ENCODE assay signal across 8 mouse cellular contexts in the genomic region with DNA sequence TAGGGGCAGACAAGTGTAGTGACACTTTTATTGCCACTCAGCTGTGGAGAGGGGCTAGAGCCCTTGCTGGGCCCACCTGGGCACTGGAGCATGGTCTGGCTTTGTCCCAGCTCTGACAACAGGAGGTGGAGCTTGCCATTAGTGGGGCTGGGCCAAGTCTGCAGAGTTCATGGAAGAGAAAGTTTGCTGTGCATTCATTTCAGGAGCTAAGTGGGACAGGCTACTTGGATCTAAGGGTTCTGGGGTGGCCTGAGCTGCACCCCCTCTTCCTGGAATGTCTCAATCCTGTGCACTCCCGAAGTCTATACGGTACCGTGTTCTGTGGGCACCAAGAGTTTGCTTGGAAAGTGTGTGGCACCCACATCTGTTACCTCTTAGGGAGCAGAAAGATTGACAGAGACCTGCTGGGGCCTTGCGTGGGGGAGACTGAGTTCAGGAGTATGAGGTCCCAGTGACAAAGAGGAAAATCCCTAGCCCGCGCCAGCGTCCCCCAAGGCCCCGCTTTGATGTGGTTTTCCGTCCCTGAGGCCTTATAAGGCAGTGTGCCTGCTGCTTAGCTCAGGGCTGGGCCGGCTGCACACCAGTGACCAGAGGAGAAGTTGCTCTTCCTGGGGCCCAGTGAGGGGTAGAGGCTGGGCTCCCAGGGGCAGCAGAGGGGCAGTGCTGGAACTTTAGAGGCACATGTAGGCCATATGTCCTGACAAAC. TPM values are rescaled to one million over a fixed set of nuclear protein-coding genes. Genes with fewer than 3 reads are reported as not detected.
A peak's percentile ranks its signal among the peaks of the same experiment; 100 is the strongest.
DNase-seq lines count a peak whose midpoint lies in the region; ATAC-seq lines count a peak whose summit lies in the region.

No protein-coding gene starts in this region.

- no peaks in the 10 kb centered on the region for H3K9me3 ChIP-seq in hindbrain, embryonic 11.5 days (ENCODE audit: control insufficient read depth, low read length)
- no peaks in the 10 kb centered on the region for H3K9me3 ChIP-seq in hindbrain, embryonic 13.5 days
- no peaks in the 10 kb centered on the region for H3K9me3 ChIP-seq in liver, embryonic 13.5 days (replicated peaks)
- no peaks in the 10 kb centered on the region for H3K9me3 ChIP-seq in stomach, embryonic 16.5 days (replicated peaks; ENCODE audit: control insufficient read depth, low read length)

- H3K4me3 ChIP-seq in hindbrain, embryonic 11.5 days (ENCODE audit: low read depth, low read length): no peak overlapping the region
- H3K4me3 ChIP-seq in hindbrain, embryonic 13.5 days: no peak overlapping the region
- no peak overlapping the region for H3K4me3 ChIP-seq in liver, embryonic 13.5 days (replicated peaks)
- H3K4me3 ChIP-seq in stomach, embryonic 16.5 days (replicated peaks; ENCODE audit: low read length): no peak overlapping the region

- ATAC-seq in hindbrain, embryonic 11.5 days (ENCODE audit: low FRiP score): no peak
- ATAC-seq in hindbrain, embryonic 13.5 days (ENCODE audit: low FRiP score): no peak
- ATAC-seq in liver, embryonic 13.5 days (ENCODE audit: low read depth): peak; percentile 48
- ATAC-seq in stomach, embryonic 16.5 days (ENCODE audit: insufficient read depth, low FRiP score): peak; percentile 72

- 39% methylated on average over 10 of the region's 10 CpGs for WGBS in hindbrain, embryonic 11.5 days
- WGBS in hindbrain, embryonic 13.5 days: 52% methylated on average over 10 of the region's 10 CpGs
- WGBS in liver, embryonic 13.5 days (ENCODE audit: insufficient replicate concordance): 16% methylated on average over 10 of the region's 10 CpGs
- WGBS in stomach, embryonic 16.5 days: 25% methylated on average over 10 of the region's 10 CpGs

- H3K9ac ChIP-seq in hindbrain, embryonic 11.5 days (ENCODE audit: low read depth, low read length): no peak overlapping the region
- no peak overlapping the region for H3K9ac ChIP-seq in hindbrain, embryonic 13.5 days
- H3K9ac ChIP-seq in liver, embryonic 13.5 days: no peak overlapping the region
- H3K9ac ChIP-seq in stomach, embryonic 16.5 days (ENCODE audit: low read length): peak overlapping the region; percentile 51

- DNase-seq in hindbrain, embryonic 11.5 days (ENCODE audit: low spot score): peak; percentile 26
- peak; percentile 22 for DNase-seq in CD4-positive helper T cell, adult 2 months (ENCODE audit: low read depth, low spot score)
- DNase-seq in embryo, embryonic 11 days: peak; percentile 78
- no peak for DNase-seq in liver, embryonic 13.5 days
- no peak for DNase-seq in cerebellum, postnatal 36 days
- DNase-seq in left cerebral cortex, adult 18-20 months (ENCODE audit: low spot score in 2 of 2): no peak

- H3K27ac ChIP-seq in hindbrain, embryonic 11.5 days (ENCODE audit: low read depth, low read length): no peak overlapping the region
- H3K27ac ChIP-seq in hindbrain, embryonic 13.5 days: no peak overlapping the region
- peak overlapping the region; percentile 34; the same call in 1 of the 2 replicates for H3K27ac ChIP-seq in liver, embryonic 13.5 days
- H3K27ac ChIP-seq in stomach, embryonic 16.5 days (ENCODE audit: low read length): peak overlapping the region; percentile 88

- H3K27me3 ChIP-seq in hindbrain, embryonic 11.5 days (ENCODE audit: control insufficient read depth, insufficient read depth, low read length): no peaks in the 10 kb centered on the region
- no peaks in the 10 kb centered on the region for H3K27me3 ChIP-seq in hindbrain, embryonic 13.5 days
- no peaks in the 10 kb centered on the region for H3K27me3 ChIP-seq in liver, embryonic 13.5 days
- H3K27me3 ChIP-seq in stomach, embryonic 16.5 days (ENCODE audit: control insufficient read depth, insufficient read depth, low read length): no peaks in the 10 kb centered on the region

- H3K4me1 ChIP-seq in hindbrain, embryonic 11.5 days (replicated peaks; ENCODE audit: control insufficient read depth, insufficient read depth, low read length): no peaks in the 10 kb centered on the region
- peaks cover 85% of the 10 kb centered on the region for H3K4me1 ChIP-seq in hindbrain, embryonic 13.5 days (replicated peaks)
- peaks cover 15% of the 10 kb centered on the region for H3K4me1 ChIP-seq in liver, embryonic 13.5 days (replicated peaks)
- peaks cover 74% of the 10 kb centered on the region for H3K4me1 ChIP-seq in stomach, embryonic 16.5 days (ENCODE audit: control insufficient read depth, insufficient read depth, low read length)

- H3K36me3 ChIP-seq in hindbrain, embryonic 11.5 days (ENCODE audit: control insufficient read depth, insufficient read depth, low read length): no peaks in the 10 kb centered on the region
- 0 out of 2 replicates have a peak, but pooled peaks cover 3% of the 10 kb centered on the region for H3K36me3 ChIP-seq in hindbrain, embryonic 13.5 days
- H3K36me3 ChIP-seq in liver, embryonic 13.5 days: no peaks in the 10 kb centered on the region
- H3K36me3 ChIP-seq in stomach, embryonic 16.5 days (ENCODE audit: control insufficient read depth, insufficient read depth, low read length): no peaks in the 10 kb centered on the region

- H3K4me2 ChIP-seq in hindbrain, embryonic 11.5 days (replicated peaks; ENCODE audit: low read depth, low read length): no peak overlapping the region
- no peak overlapping the region for H3K4me2 ChIP-seq in hindbrain, embryonic 13.5 days
- H3K4me2 ChIP-seq in liver, embryonic 13.5 days: no peak overlapping the region
- no peak overlapping the region for H3K4me2 ChIP-seq in stomach, embryonic 16.5 days (ENCODE audit: low read depth, low read length)

RNA-seq across cellular contexts. Expression of gene Nkd1, which starts 49.3 kb away (rescaled TPM):
- 83.1 and 89.8 TPM in 2 replicates for polyA plus RNA-seq in hindbrain, embryonic 11.5 days (2014; fragmentation: Nextera tagmentation; extraction: Ambion mirVana)
- polyA plus RNA-seq in hindbrain, embryonic 13.5 days (2015; fragmentation: Nextera tagmentation; extraction: Ambion mirVana): 53.8 and 76.0 TPM in 2 replicates
- 1.9 and 2.2 TPM in 2 replicates for polyA plus RNA-seq in liver, embryonic 13.5 days (2015; fragmentation: Nextera tagmentation; extraction: Ambion mirVana)
- polyA plus RNA-seq in stomach, embryonic 16.5 days (2015; fragmentation: Nextera tagmentation; extraction: Ambion mirVana): 36.4 and 36.8 TPM in 2 replicates
- total RNA-seq in left cerebral cortex, adult 18-20 months (2021): 10 to 100 TPM; 13.0 to 13.8 TPM

Comparison
In these comparisons a context has a peak if more than half of its experiments do, and no peak if none do; other contexts are left out.
1. ATAC-seq: peak in liver, embryonic 13.5 days (single experiment) and stomach, embryonic 16.5 days (single experiment); none in hindbrain, embryonic 11.5 days (single experiment) and hindbrain, embryonic 13.5 days (single experiment).
2. DNase-seq: peak in hindbrain, embryonic 11.5 days (single experiment), CD4-positive helper T cell, adult 2 months (single experiment) and embryo, embryonic 11 days (single experiment); none in liver, embryonic 13.5 days (single experiment), cerebellum, postnatal 36 days (0 of 2) and left cerebral cortex, adult 18-20 months (0 of 2).
3. H3K27ac ChIP-seq: peak in liver, embryonic 13.5 days (single experiment) and stomach, embryonic 16.5 days (single experiment); none in hindbrain, embryonic 11.5 days (single experiment) and hindbrain, embryonic 13.5 days (single experiment).
4. RNA of gene Nkd1, which starts 49.3 kb away (polyA plus RNA-seq): 83.1 to 89.8 TPM in hindbrain, embryonic 11.5 days, 53.8 to 76.0 TPM in hindbrain, embryonic 13.5 days and 36.4 to 36.8 TPM in stomach, embryonic 16.5 days; 1.9 to 2.2 TPM in liver, embryonic 13.5 days; every median in the first group is over 10 times any median in the second.